8 mouse cellular contexts compared by ENCODE assay signal in genomic region chr5:138171695-138172491, GRCm38 (mm10). TPM values are rescaled to one million over a fixed set of nuclear protein-coding genes. Genes with fewer than 3 reads are reported as not detected.
A peak's percentile ranks its signal among the peaks of the same experiment; 100 is the strongest.
DNase-seq lines count a peak whose midpoint lies in the region; ATAC-seq and TF ChIP-seq lines count a peak whose summit lies in the region.

Gene Ap4m1 (plus strand): TSS chr5:138172002.
Gene Mcm7 (minus strand): TSS chr5:138172422.

- under 1% methylated on average over 54 of the region's 54 CpGs for WGBS in forebrain, embryonic 11.5 days
- WGBS in heart, embryonic 16.5 days: under 1% methylated on average over 54 of the region's 54 CpGs
- WGBS in liver, embryonic 15.5 days (ENCODE audit: insufficient replicate concordance): under 1% methylated on average over 54 of the region's 54 CpGs
- under 1% methylated on average over 54 of the region's 54 CpGs for WGBS in neural tube, embryonic 12.5 days

- no peaks in the 10 kb centered on the region for H3K9me3 ChIP-seq in CH12.LX (replicated peaks; ENCODE audit: low read length)
- H3K9me3 ChIP-seq in forebrain, embryonic 11.5 days (ENCODE audit: control insufficient read depth, low read length): no peaks in the 10 kb centered on the region
- H3K9me3 ChIP-seq in heart, embryonic 16.5 days (replicated peaks; ENCODE audit: control insufficient read depth, low read length): no peaks in the 10 kb centered on the region
- H3K9me3 ChIP-seq in liver, embryonic 15.5 days (replicated peaks): no peaks in the 10 kb centered on the region
- H3K9me3 ChIP-seq in neural tube, embryonic 12.5 days: no peaks in the 10 kb centered on the region

- H3K27ac ChIP-seq in CH12.LX (ENCODE audit: insufficient read depth, low read depth): peak within 1 kb of the TSS; percentile 79
- peak within 1 kb of the TSS; percentile 97 for H3K27ac ChIP-seq in forebrain, embryonic 11.5 days (ENCODE audit: low read depth, low read length)
- peak within 1 kb of the TSS; percentile 96 for H3K27ac ChIP-seq in heart, embryonic 16.5 days (ENCODE audit: low read length)
- peak within 1 kb of the TSS; percentile 96 for H3K27ac ChIP-seq in liver, embryonic 15.5 days (replicated peaks)
- H3K27ac ChIP-seq in neural tube, embryonic 12.5 days: peak within 1 kb of the TSS; percentile 60

- no peak for TF ChIP-seq RAD21 in CH12.LX (IDR thresholded peaks at IDR 0.05; ENCODE audit: low read depth, low read length)

- TF ChIP-seq CTCF in CH12.LX (conservative IDR thresholded peaks at IDR 0.05 in 1 of 2, IDR thresholded peaks at IDR 0.05 in 1 of 2; ENCODE audit: low read depth in 2 of 2, low read length in 2 of 2): no peak

- ATAC-seq in forebrain, embryonic 11.5 days (replicated peaks; ENCODE audit: low FRiP score): peak; percentile 94
- ATAC-seq in heart, embryonic 16.5 days (replicated peaks; ENCODE audit: extremely low read depth, insufficient read depth, low FRiP score): peak; percentile 93
- peak; percentile 86 for ATAC-seq in liver, embryonic 15.5 days (ENCODE audit: insufficient read depth)
- ATAC-seq in neural tube, embryonic 12.5 days (ENCODE audit: low FRiP score, low read depth): peak; percentile 96

- no peak for TF ChIP-seq EP300 in CH12.LX (IDR thresholded peaks at IDR 0.05; ENCODE audit: low read length)

- H3K4me3 ChIP-seq in CH12.LX (replicated peaks in 1 of 3; ENCODE audit: low read depth in 2 of 3, low read length in 2 of 3, poor library complexity in 1 of 3): peak within 1 kb of the TSS; percentile 82 to 98 (median 88)
- H3K4me3 ChIP-seq in forebrain, embryonic 11.5 days (ENCODE audit: low read depth, low read length): peak within 1 kb of the TSS; percentile 77
- peak within 1 kb of the TSS; percentile 88 for H3K4me3 ChIP-seq in heart, embryonic 16.5 days (ENCODE audit: low read length)
- H3K4me3 ChIP-seq in liver, embryonic 15.5 days (replicated peaks): peak within 1 kb of the TSS; percentile 93
- H3K4me3 ChIP-seq in neural tube, embryonic 12.5 days: peak within 1 kb of the TSS; percentile 58

- peaks cover 30% of the 10 kb centered on the region for H3K79me2 ChIP-seq in CH12.LX (replicated peaks; ENCODE audit: control insufficient read depth, extremely low read depth, insufficient read depth, poor library complexity, severe bottlenecking)

- dilution Hi-C loops in CH12.LX (cut with MboI; ENCODE audit: extremely low pct_ligation_motif_present, extremely low pct_unique_long_range_greater_than_20kb, low sequenced_read_pairs): no loop called here

- in situ Hi-C loops in CH12.LX (cut with MboI; ENCODE audit: low pct_ligation_motif_present, low pct_unique_long_range_greater_than_20kb, low sequenced_read_pairs): no loop called here

- H3K4me2 ChIP-seq in CH12.LX (ENCODE audit: insufficient read depth, low read depth, poor library complexity, severe bottlenecking): peak within 1 kb of the TSS; percentile 54; the same call in 1 of the 2 replicates
- peak within 1 kb of the TSS; percentile 60 for H3K4me2 ChIP-seq in forebrain, embryonic 11.5 days (ENCODE audit: low read depth, low read length, severe bottlenecking)
- peak within 1 kb of the TSS; percentile 87 for H3K4me2 ChIP-seq in heart, embryonic 16.5 days (ENCODE audit: low read depth, low read length)
- peak within 1 kb of the TSS; percentile 87 for H3K4me2 ChIP-seq in liver, embryonic 15.5 days
- peak within 1 kb of the TSS; percentile 78 for H3K4me2 ChIP-seq in neural tube, embryonic 12.5 days (replicated peaks)

- peaks cover 11 to 27% of the 10 kb centered on the region in 2 experiments for H3K4me1 ChIP-seq in CH12.LX (ENCODE audit: control insufficient read depth in 1 of 2, insufficient read depth in 2 of 2)
- H3K4me1 ChIP-seq in forebrain, embryonic 11.5 days (replicated peaks; ENCODE audit: control insufficient read depth, insufficient read depth, low read length): peaks cover 10% of the 10 kb centered on the region; the same call in 1 of the 2 replicates
- peaks cover 17% of the 10 kb centered on the region for H3K4me1 ChIP-seq in heart, embryonic 16.5 days (ENCODE audit: control insufficient read depth, insufficient read depth, low read length)
- H3K4me1 ChIP-seq in liver, embryonic 15.5 days (replicated peaks): peaks cover 49% of the 10 kb centered on the region
- peaks cover 19% of the 10 kb centered on the region for H3K4me1 ChIP-seq in neural tube, embryonic 12.5 days

- H3K9ac ChIP-seq in CH12.LX (ENCODE audit: insufficient read depth, low read depth): peak within 1 kb of the TSS; percentile 91
- peak within 1 kb of the TSS; percentile 91 for H3K9ac ChIP-seq in forebrain, embryonic 11.5 days (ENCODE audit: low read length)
- peak within 1 kb of the TSS; percentile 77 for H3K9ac ChIP-seq in heart, embryonic 16.5 days (ENCODE audit: low read length)
- peak within 1 kb of the TSS; percentile 85 for H3K9ac ChIP-seq in liver, embryonic 15.5 days
- H3K9ac ChIP-seq in neural tube, embryonic 12.5 days: peak within 1 kb of the TSS; percentile 49

- peak; percentile 98 for DNase-seq in CH12.LX (ENCODE audit: extremely low read depth)
- peak; percentile 97 for DNase-seq in c-Kit-positive CD71-positive TER-119-negative erythroid progenitor cells, embryonic 14.5 days (ENCODE audit: low read depth)
- DNase-seq in forebrain, embryonic 11.5 days (ENCODE audit: low spot score): peak; percentile 95
- peak; percentile 98 to 99 for DNase-seq in kidney, postnatal 36 days
- DNase-seq in telencephalon, adult 2 months (ENCODE audit: low read depth, low spot score): peak; percentile 97

- H3K36me3 ChIP-seq in CH12.LX (replicated peaks in 1 of 2; ENCODE audit: control insufficient read depth in 1 of 2, insufficient read depth in 1 of 2, low read length in 1 of 2): peaks cover 53 to 65% of the 10 kb centered on the region in 2 experiments
- H3K36me3 ChIP-seq in forebrain, embryonic 11.5 days (ENCODE audit: control insufficient read depth, insufficient read depth, low read length): peaks cover 25% of the 10 kb centered on the region
- peaks cover 30% of the 10 kb centered on the region for H3K36me3 ChIP-seq in heart, embryonic 16.5 days (ENCODE audit: control insufficient read depth, insufficient read depth)
- H3K36me3 ChIP-seq in liver, embryonic 15.5 days (replicated peaks): peaks cover 65% of the 10 kb centered on the region
- H3K36me3 ChIP-seq in neural tube, embryonic 12.5 days: peaks cover 53% of the 10 kb centered on the region

- TF ChIP-seq POLR2A in CH12.LX (IDR thresholded peaks at IDR 0.05; ENCODE audit: low read depth, low read length): peak; percentile 78

- H3K27me3 ChIP-seq in CH12.LX (replicated peaks): no peaks in the 10 kb centered on the region
- no peaks in the 10 kb centered on the region for H3K27me3 ChIP-seq in forebrain, embryonic 11.5 days (ENCODE audit: control insufficient read depth, insufficient read depth, low read length)
- no peaks in the 10 kb centered on the region for H3K27me3 ChIP-seq in heart, embryonic 16.5 days (ENCODE audit: control insufficient read depth, insufficient read depth, low read length)
- H3K27me3 ChIP-seq in liver, embryonic 15.5 days: no peaks in the 10 kb centered on the region
- H3K27me3 ChIP-seq in neural tube, embryonic 12.5 days (replicated peaks): no peaks in the 10 kb centered on the region

TF ChIP-seq in CH12.LX, 34 proteins besides CTCF, POLR2A, EP300 and RAD21 (continues in another document):
- TF ChIP-seq IRF4 (IDR thresholded peaks at IDR 0.05; ENCODE audit: low read depth, low read length) (peak; percentile 65; the same call in 1 of the 2 replicates), NRF1 (IDR thresholded peaks at IDR 0.05; ENCODE audit: low read depth, low read length) (peak; percentile 12; the same call in 1 of the 2 replicates), UBTF (IDR thresholded peaks at IDR 0.05; ENCODE audit: low read depth, low read length) (no peak), ZNF384 (IDR thresholded peaks at IDR 0.05; ENCODE audit: low read depth, low read length) (no peak), MXI1 (IDR thresholded peaks at IDR 0.05; ENCODE audit: low read depth, low read length) (peak; percentile 66; the same call in 1 of the 2 replicates), USF2 (conservative IDR thresholded peaks at IDR 0.05; ENCODE audit: low read depth, low read length) (peak; percentile 85), MAFK (IDR thresholded peaks at IDR 0.05; ENCODE audit: insufficient replicate concordance, low read length) (no peak), JUND (conservative IDR thresholded peaks at IDR 0.05; ENCODE audit: low read depth, low read length) (no peak), MYC (IDR thresholded peaks at IDR 0.05; ENCODE audit: low read depth, low read length) (peak; percentile 73; the same call in 1 of the 2 replicates), TBP (conservative IDR thresholded peaks at IDR 0.05; ENCODE audit: low read depth, low read length) (peak; percentile 71), ZMIZ1 (IDR thresholded peaks at IDR 0.05; ENCODE audit: low read depth, low read length) (peak; percentile 68), POLR2AphosphoS2 (IDR thresholded peaks at IDR 0.05; ENCODE audit: low read depth, low read length) (peak; percentile 80; the same call in 1 of the 2 replicates), SIN3A (IDR thresholded peaks at IDR 0.05; ENCODE audit: low read length) (peak; percentile 85), E2F4 (IDR thresholded peaks at IDR 0.05; ENCODE audit: insufficient replicate concordance, low read depth, low read length) (peak; percentile 98; the same call in 1 of the 2 replicates), BHLHE40 (IDR thresholded peaks at IDR 0.05; ENCODE audit: low read depth, low read length) (no peak; the same call in 1 of the 2 replicates), RCOR1 (conservative IDR thresholded peaks at IDR 0.05; ENCODE audit: low read depth, low read length) (no peak)

RNA-seq across cellular contexts. Expression of gene Ap4m1, which starts in this region (rescaled TPM):
- total RNA-seq in CH12.LX (2012; rRNA removed): 16.7 and 17.4 TPM in 2 replicates
- total RNA-seq in CH12.LX (2014; rRNA removed): 20.4 and 21.5 TPM in 2 replicates
- polyA plus RNA-seq in CH12.LX (2012; ENCODE audit: insufficient read length, low read depth): 26.3 and 27.5 TPM in 2 replicates
- 24.0 and 24.1 TPM in 2 replicates for polyA plus RNA-seq in forebrain, embryonic 11.5 days (2014; fragmentation: Nextera tagmentation; extraction: Ambion mirVana)
- polyA plus RNA-seq in heart, embryonic 16.5 days (2015; fragmentation: Nextera tagmentation; extraction: Ambion mirVana): 11.6 and 13.0 TPM in 2 replicates
- 5.3 and 6.0 TPM in 2 replicates for polyA plus RNA-seq in liver, embryonic 15.5 days (2015; fragmentation: Nextera tagmentation; extraction: Ambion mirVana)
- polyA plus RNA-seq in neural tube, embryonic 12.5 days (2016; fragmentation: Nextera tagmentation; extraction: Ambion mirVana): 23.5 and 24.1 TPM in 2 replicates

RNA-seq across cellular contexts. Expression of gene Mcm7, which starts in this region (rescaled TPM):
- total RNA-seq in CH12.LX (2012; rRNA removed): 146 and 193 TPM in 2 replicates
- 206 and 209 TPM in 2 replicates for total RNA-seq in CH12.LX (2014; rRNA removed)
- 267 and 277 TPM in 2 replicates for polyA plus RNA-seq in CH12.LX (2012; ENCODE audit: insufficient read length, low read depth)
- 370 and 373 TPM in 2 replicates for polyA plus RNA-seq in forebrain, embryonic 11.5 days (2014; fragmentation: Nextera tagmentation; extraction: Ambion mirVana)
- polyA plus RNA-seq in heart, embryonic 16.5 days (2015; fragmentation: Nextera tagmentation; extraction: Ambion mirVana): 113 and 126 TPM in 2 replicates
- 174 and 176 TPM in 2 replicates for polyA plus RNA-seq in liver, embryonic 15.5 days (2015; fragmentation: Nextera tagmentation; extraction: Ambion mirVana)
- 197 and 198 TPM in 2 replicates for polyA plus RNA-seq in neural tube, embryonic 12.5 days (2016; fragmentation: Nextera tagmentation; extraction: Ambion mirVana)

Comparison
In these comparisons a context has a peak if more than half of its experiments do, and no peak if none do; other contexts are left out.
1. Peak in every context shown above with its lines: DNase-seq, ATAC-seq, H3K4me3 ChIP-seq and H3K27ac ChIP-seq.